Mouse (Mus musculus): ENCODE data around the gene Oprm1. TPM values are rescaled to one million over a fixed set of nuclear protein-coding genes. Genes with fewer than 3 reads are reported as not detected.
"Not testable (repeated sequence)": the region's sequence is repeated elsewhere in the genome, so short reads cannot be mapped to it uniquely, and the experiment has no call there.

Gene Oprm1
- polyA plus RNA-seq, 1 experiment from 2014 or later, result 3.2 TPM

DNA sequence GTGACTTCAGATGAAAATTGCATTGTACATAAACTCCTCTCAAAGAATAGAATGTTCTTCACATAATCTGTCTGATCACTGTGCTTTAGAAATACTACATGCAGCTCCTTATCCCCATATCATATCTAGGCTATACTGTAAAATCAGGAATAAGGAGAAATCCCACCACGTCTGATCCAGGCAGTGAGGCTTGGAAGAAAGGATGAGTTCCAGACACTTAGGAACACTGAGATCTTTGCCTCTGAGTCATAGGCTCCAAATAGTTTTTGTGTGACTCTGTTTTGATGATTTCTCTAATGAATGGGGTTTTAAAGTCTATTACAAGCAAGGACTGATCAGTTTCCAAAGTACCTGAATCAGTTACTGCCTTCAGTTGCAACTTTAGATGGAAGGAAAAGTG lies 83.9 kb downstream of the Oprm1 start:
- Histone ChIP-seq H3K4me2 (ENCODE audit: low read length) (no peak overlapping the region), H3K36me3 (ENCODE audit: control insufficient read depth, insufficient read depth, low read length) (no peaks in the 10 kb centered on the region), H3K9ac (ENCODE audit: low read depth, low read length) (no peak overlapping the region), H3K9me3 (ENCODE audit: control insufficient read depth, low read length) (no peaks in the 10 kb centered on the region), H3K4me1 (ENCODE audit: control insufficient read depth, insufficient read depth, low read depth, low read length) (no peaks in the 10 kb centered on the region), H3K4me3 (ENCODE audit: low read length) (no peak overlapping the region), H3K27ac (ENCODE audit: low read depth, low read length) (no peak overlapping the region), H3K27me3 (replicated peaks; ENCODE audit: control insufficient read depth, insufficient read depth, low read length) (no peaks in the 10 kb centered on the region)
- WGBS, result 88% methylated on average over 1 of the region's 1 CpGs
- ATAC-seq, result no peak

DNA sequence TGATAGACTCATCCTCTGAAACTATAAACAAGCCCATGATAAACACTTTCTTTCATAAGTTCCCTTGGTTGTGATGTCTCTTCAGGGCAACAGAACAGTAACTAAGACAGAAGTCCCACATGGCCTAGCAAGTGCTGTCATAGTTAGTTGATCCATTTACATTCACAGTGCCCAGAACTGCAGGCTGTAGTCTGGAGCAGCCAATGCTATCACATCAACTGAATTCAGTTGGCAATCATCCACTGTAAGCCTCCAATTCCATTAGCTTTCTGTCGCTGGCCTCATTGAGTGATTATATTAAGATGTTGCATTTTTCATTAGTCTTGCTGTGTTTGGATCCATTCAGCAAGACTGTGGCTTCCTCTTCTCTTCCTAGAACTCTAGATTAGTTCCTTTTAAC lies 88.0 kb downstream of the Oprm1 start:
- 50% methylated on average over 1 of the region's 1 CpGs for WGBS
- peak; percentile 54 for ATAC-seq
- no peaks in the 10 kb centered on the region for H3K27me3 ChIP-seq (replicated peaks; ENCODE audit: control insufficient read depth, insufficient read depth, low read length)
- no peak overlapping the region for H3K27ac ChIP-seq (ENCODE audit: low read depth, low read length)
- H3K4me3 ChIP-seq (ENCODE audit: low read length), result no peak overlapping the region
- H3K4me1 ChIP-seq (ENCODE audit: control insufficient read depth, insufficient read depth, low read depth, low read length), result no peaks in the 10 kb centered on the region
- H3K9me3 ChIP-seq (ENCODE audit: control insufficient read depth, low read length), result no peaks in the 10 kb centered on the region
- no peak overlapping the region for H3K4me2 ChIP-seq (ENCODE audit: low read length)
- H3K9ac ChIP-seq (ENCODE audit: low read depth, low read length), result no peak overlapping the region
- no peaks in the 10 kb centered on the region for H3K36me3 ChIP-seq (ENCODE audit: control insufficient read depth, insufficient read depth, low read length)

DNA sequence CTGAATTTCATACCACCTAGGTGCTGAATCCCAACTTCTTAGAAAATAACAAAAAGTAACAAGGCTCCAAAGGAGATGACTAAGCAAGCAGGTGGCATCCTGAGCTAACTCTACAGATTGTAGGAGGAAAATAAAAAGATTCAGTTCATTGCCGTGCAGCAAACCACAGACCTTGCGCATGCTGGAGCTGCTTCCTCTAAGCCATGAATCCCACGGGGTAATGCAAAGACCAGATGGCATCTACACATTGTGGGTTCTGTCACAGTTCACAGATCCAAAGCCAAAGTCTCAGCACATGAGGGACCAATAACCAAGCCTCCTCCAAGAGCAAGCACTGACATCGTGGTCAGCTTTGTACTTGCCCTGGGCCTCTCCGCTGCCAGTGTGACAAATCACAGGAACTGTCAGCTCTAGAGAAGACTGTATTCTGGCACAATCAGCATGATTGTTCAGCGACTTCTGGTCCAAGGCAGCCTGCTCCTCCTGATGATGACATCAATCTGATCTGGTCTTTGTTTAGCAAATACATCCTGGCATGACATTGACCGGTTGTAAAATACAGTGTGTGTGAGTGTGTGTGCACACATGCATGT lies 90.0 kb downstream of the Oprm1 start:
- H3K9me3 ChIP-seq (ENCODE audit: control insufficient read depth, low read length), result no peaks in the 10 kb centered on the region
- ATAC-seq, result peak; percentile 40; the same call in 1 of the 2 replicates
- WGBS, result 51% methylated on average over 7 of the region's 7 CpGs
- no peak overlapping the region for H3K27ac ChIP-seq (ENCODE audit: low read depth, low read length)
- no peaks in the 10 kb centered on the region for H3K4me1 ChIP-seq (ENCODE audit: control insufficient read depth, insufficient read depth, low read depth, low read length)
- no peak overlapping the region for H3K9ac ChIP-seq (ENCODE audit: low read depth, low read length)
- no peaks in the 10 kb centered on the region for H3K27me3 ChIP-seq (replicated peaks; ENCODE audit: control insufficient read depth, insufficient read depth, low read length)
- no peak overlapping the region for H3K4me3 ChIP-seq (ENCODE audit: low read length)
- H3K4me2 ChIP-seq (ENCODE audit: low read length), result no peak overlapping the region
- no peaks in the 10 kb centered on the region for H3K36me3 ChIP-seq (ENCODE audit: control insufficient read depth, insufficient read depth, low read length)

DNA sequence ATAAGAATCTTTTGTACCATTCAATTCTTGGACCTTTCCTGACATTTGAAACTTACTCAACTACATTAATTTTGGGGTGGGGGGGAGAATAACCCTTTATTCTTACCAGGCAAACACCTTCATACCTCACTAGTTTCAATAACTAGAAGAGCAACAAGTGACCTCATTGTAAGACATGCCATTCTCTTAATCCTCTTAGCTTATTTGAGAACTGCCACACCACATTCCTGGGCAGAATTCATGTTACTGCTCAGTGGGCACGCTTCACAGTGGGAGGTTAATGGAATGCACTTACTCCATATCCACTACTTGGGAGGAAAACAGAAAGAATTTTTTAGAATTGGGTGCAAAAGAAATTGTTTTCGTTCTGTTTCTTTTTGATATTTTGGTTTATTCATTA lies 90.5 kb downstream of the Oprm1 start:
- no peak overlapping the region for H3K4me2 ChIP-seq (ENCODE audit: low read length)
- no peaks in the 10 kb centered on the region for H3K9me3 ChIP-seq (ENCODE audit: control insufficient read depth, low read length)
- no peak for ATAC-seq
- no peak overlapping the region for H3K27ac ChIP-seq (ENCODE audit: low read depth, low read length)
- WGBS, result 72% methylated on average over 2 of the region's 2 CpGs
- no peaks in the 10 kb centered on the region for H3K36me3 ChIP-seq (ENCODE audit: control insufficient read depth, insufficient read depth, low read length)
- no peak overlapping the region for H3K9ac ChIP-seq (ENCODE audit: low read depth, low read length)
- no peaks in the 10 kb centered on the region for H3K4me1 ChIP-seq (ENCODE audit: control insufficient read depth, insufficient read depth, low read depth, low read length)
- H3K27me3 ChIP-seq (replicated peaks; ENCODE audit: control insufficient read depth, insufficient read depth, low read length), result no peaks in the 10 kb centered on the region
- no peak overlapping the region for H3K4me3 ChIP-seq (ENCODE audit: low read length)

DNA sequence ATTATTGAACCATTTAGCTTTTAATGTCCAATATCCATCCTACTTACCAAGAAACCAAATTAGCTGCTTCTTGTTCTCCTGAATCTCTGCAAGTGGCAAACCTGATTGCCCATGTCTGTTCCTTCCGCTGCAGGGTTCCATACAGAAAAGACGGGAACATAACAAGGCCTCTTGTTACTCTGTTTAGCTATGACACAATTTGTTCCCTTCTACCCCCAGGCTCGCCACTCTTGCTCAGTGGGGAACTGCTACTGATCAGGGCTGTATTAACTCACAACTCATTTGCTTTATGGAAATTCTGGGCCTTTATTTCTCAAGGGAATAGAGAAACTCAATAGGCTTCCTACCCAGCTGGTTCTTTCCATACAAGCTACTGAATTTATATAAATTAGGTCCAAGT lies 97.5 kb downstream of the Oprm1 start:
- 57% methylated on average over 3 of the region's 3 CpGs for WGBS
- no peak for ATAC-seq
- Histone ChIP-seq H3K4me2 (ENCODE audit: low read length) (no peak overlapping the region), H3K9me3 (ENCODE audit: control insufficient read depth, low read length) (no peaks in the 10 kb centered on the region), H3K27me3 (replicated peaks; ENCODE audit: control insufficient read depth, insufficient read depth, low read length) (no peaks in the 10 kb centered on the region), H3K36me3 (ENCODE audit: control insufficient read depth, insufficient read depth, low read length) (no peaks in the 10 kb centered on the region), H3K4me1 (ENCODE audit: control insufficient read depth, insufficient read depth, low read depth, low read length) (no peaks in the 10 kb centered on the region), H3K9ac (ENCODE audit: low read depth, low read length) (no peak overlapping the region), H3K27ac (ENCODE audit: low read depth, low read length) (no peak overlapping the region), H3K4me3 (ENCODE audit: low read length) (no peak overlapping the region)

DNA sequence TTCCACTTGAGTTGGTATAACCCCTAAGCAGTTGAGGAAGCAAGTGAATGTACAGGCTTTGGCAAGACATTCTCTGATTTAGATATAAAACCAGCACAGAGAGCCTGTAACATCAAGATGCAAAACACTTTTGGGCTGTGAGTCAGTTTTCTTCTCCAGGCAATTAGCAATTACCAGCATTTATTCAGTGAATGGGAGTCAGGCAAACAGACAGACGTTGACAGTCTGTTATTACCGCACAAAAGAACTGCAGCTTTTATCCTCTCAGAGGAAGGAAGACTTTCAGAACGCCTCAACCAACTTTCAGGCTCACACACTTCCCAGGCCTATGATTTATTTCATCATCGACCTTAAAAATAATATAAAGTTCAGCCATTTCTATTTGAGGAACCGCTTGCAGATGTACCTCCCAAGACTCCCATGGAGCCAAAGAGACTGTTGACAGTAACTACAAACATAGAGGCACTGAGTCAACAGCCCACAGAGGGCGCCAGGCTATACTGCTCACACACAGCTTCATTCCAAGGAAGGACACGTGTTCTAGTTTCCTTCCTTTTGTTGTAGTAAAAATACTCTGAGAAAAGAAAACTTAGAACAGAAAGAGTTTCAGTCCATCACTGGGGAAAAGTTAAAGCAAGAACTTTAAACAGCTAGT lies 113.2 kb downstream of the Oprm1 start:
- 75% methylated on average over 7 of the region's 7 CpGs for WGBS
- Histone ChIP-seq H3K36me3 (ENCODE audit: control insufficient read depth, insufficient read depth, low read length) (no peaks in the 10 kb centered on the region), H3K4me2 (ENCODE audit: low read length) (no peak overlapping the region), H3K27me3 (replicated peaks; ENCODE audit: control insufficient read depth, insufficient read depth, low read length) (no peaks in the 10 kb centered on the region), H3K27ac (ENCODE audit: low read depth, low read length) (no peak overlapping the region), H3K9ac (ENCODE audit: low read depth, low read length) (no peak overlapping the region), H3K4me3 (ENCODE audit: low read length) (no peak overlapping the region), H3K4me1 (ENCODE audit: control insufficient read depth, insufficient read depth, low read depth, low read length) (no peaks in the 10 kb centered on the region), H3K9me3 (ENCODE audit: control insufficient read depth, low read length) (peaks cover 4% of the 10 kb centered on the region; the same call in 1 of the 2 replicates)
- ATAC-seq, result no peak

DNA sequence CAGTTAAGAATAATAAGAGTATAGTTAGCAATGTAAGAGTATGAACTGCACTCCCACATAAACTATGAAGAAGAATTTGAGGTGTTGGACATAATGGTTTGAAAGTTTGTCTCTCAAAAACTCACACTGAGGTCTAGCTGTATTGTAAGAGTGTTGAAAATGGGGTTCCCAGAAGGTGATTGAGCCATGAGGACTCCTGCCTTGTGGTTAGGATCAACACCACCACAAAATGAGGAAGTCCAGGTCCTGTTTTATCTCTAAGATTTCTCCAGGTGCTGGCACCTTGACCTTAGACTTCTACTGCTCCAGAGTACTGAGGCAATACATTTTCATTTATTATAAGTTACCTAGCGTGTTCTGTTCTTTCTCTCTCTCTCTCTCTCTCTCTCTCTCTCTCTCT lies 115.6 kb downstream of the Oprm1 start:
- Histone ChIP-seq H3K27me3 (replicated peaks; ENCODE audit: control insufficient read depth, insufficient read depth, low read length) (no peaks in the 10 kb centered on the region), H3K4me2 (ENCODE audit: low read length) (no peak overlapping the region), H3K27ac (ENCODE audit: low read depth, low read length) (no peak overlapping the region), H3K4me3 (ENCODE audit: low read length) (no peak overlapping the region), H3K4me1 (ENCODE audit: control insufficient read depth, insufficient read depth, low read depth, low read length) (no peaks in the 10 kb centered on the region), H3K9ac (ENCODE audit: low read depth, low read length) (no peak overlapping the region), H3K9me3 (ENCODE audit: control insufficient read depth, low read length) (peaks cover 3% of the 10 kb centered on the region; the same call in 1 of the 2 replicates), H3K36me3 (ENCODE audit: control insufficient read depth, insufficient read depth, low read length) (no peaks in the 10 kb centered on the region)
- WGBS, result 89% methylated on average over 1 of the region's 1 CpGs
- no peak for ATAC-seq

DNA sequence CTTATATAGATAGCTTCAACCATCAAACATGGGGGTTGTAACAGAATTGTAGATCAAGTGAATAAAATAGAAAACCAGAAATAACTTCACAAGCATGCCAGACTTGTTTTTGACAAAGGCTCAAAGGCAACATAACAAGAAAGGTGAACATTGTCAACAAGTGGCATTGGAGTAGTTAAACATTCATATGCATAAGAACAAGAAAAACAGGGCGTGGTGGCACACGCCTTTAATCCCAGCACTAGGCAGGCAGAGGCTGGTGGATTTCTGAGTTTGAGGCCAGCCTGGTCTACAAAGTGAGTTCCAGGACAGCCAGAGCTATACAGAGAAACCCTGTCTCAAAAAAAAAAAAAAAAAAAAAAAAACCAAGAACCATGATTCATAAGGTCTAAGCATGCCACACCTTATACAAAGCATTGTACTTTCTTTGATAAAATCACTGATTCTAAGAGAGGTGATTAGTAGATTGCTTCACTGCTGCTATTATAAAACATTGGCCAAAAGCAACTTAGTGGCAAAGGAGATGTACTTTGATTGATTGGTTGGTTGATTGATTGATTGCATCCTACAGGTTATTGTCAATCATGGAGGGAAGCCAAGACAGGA lies 120.1 kb downstream of the Oprm1 start:
- H3K4me3 ChIP-seq (ENCODE audit: low read length), result no peak overlapping the region
- H3K36me3 ChIP-seq (ENCODE audit: control insufficient read depth, insufficient read depth, low read length), result no peaks in the 10 kb centered on the region
- no peaks in the 10 kb centered on the region for H3K4me1 ChIP-seq (ENCODE audit: control insufficient read depth, insufficient read depth, low read depth, low read length)
- H3K27ac ChIP-seq (ENCODE audit: low read depth, low read length), result no peak overlapping the region
- WGBS, result 93% methylated on average over 2 of the region's 2 CpGs
- H3K9ac ChIP-seq (ENCODE audit: low read depth, low read length), result no peak overlapping the region
- no peaks in the 10 kb centered on the region for H3K27me3 ChIP-seq (replicated peaks; ENCODE audit: control insufficient read depth, insufficient read depth, low read length)
- no peaks in the 10 kb centered on the region for H3K9me3 ChIP-seq (ENCODE audit: control insufficient read depth, low read length)
- no peak for ATAC-seq
- H3K4me2 ChIP-seq (ENCODE audit: low read length), result no peak overlapping the region

DNA sequence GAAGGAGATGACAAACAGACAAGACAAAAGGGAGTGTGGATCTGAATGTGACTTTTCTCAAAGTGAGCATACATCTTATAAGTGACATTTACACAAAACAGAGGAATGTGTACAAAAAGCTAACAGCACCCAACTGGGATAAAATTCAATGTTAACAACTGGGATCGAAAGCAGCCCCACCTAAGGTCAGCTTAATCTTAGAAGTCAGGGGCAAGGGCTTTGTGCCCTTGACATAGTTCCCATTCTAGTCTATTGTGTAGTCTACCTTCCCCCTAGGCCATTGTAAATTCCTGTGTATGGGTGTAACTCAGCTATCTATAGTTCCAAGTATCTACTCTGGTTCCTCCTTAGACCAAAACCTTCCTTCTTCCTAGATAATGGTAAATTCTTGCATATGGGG lies 123.7 kb downstream of the Oprm1 start:
- H3K9me3 ChIP-seq (ENCODE audit: control insufficient read depth, low read length); H3K4me2 ChIP-seq (ENCODE audit: low read length): not testable (repeated sequence)
- 95% methylated on average over 1 of the region's 1 CpGs for WGBS

More for the DNA sequence above, 123.7 kb downstream of the Oprm1 start:
- H3K27ac ChIP-seq (ENCODE audit: low read depth, low read length); H3K4me1 ChIP-seq (ENCODE audit: control insufficient read depth, insufficient read depth, low read depth, low read length); H3K4me3 ChIP-seq (ENCODE audit: low read length); ATAC-seq; H3K36me3 ChIP-seq (ENCODE audit: control insufficient read depth, insufficient read depth, low read length); H3K27me3 ChIP-seq (replicated peaks; ENCODE audit: control insufficient read depth, insufficient read depth, low read length); H3K9ac ChIP-seq (ENCODE audit: low read depth, low read length): not testable (repeated sequence)
